Mouse (Mus musculus) C2C12 (cell line): ENCODE results near the gene Calb2. TPM values are rescaled to one million over a fixed set of nuclear protein-coding genes. Genes with fewer than 3 reads are reported as not detected.

Source experiments
- H3K27me3 ChIP-seq: one replicate; pipeline ENCODE4 v1.6.1; 2011; ENCODE audit not compliant: control insufficient read depth, insufficient read depth, insufficient read length
- H3K36me3 ChIP-seq: one replicate; pipeline ENCODE4 v1.6.1; 2011; ENCODE audit not compliant: control insufficient read depth, insufficient read depth
- H3K4me3 ChIP-seq: one replicate; pipeline ENCODE4 v1.5.1; 2011; ENCODE audit warnings: mild to moderate bottlenecking, control low read depth; ENCODE audit not compliant: poor library complexity, insufficient read depth, severe bottlenecking
- H3K79me2 ChIP-seq: one replicate; pipeline ENCODE4 v1.6.1; 2011; ENCODE audit not compliant: control insufficient read depth, insufficient read depth
- H3K79me3 ChIP-seq: one replicate; pipeline ENCODE4 v1.6.1; 2011; ENCODE audit warnings: low read depth, control low read depth
- H3ac ChIP-seq: one replicate; pipeline ENCODE3; 2011; ENCODE audit warnings: low read depth; ENCODE audit not compliant: control insufficient read depth, insufficient read length
- CEBPB ChIP-seq: IDR thresholded peaks from one replicate; pipeline ENCODE4 v1.6.1; 2011; ENCODE audit warnings: low read depth, mild to moderate bottlenecking, control low read depth, moderate library complexity
- CTCF ChIP-seq: IDR thresholded peaks from one replicate; pipeline ENCODE4 v1.5.1; 2011; ENCODE audit not compliant: control insufficient read depth, insufficient read depth, insufficient read length
- FOSL1 ChIP-seq: IDR thresholded peaks from one replicate; pipeline ENCODE4 v1.8.0; 2011; ENCODE audit warnings: mild to moderate bottlenecking, low read length; ENCODE audit not compliant: poor library complexity, insufficient read depth, severe bottlenecking
- MAX ChIP-seq: IDR thresholded peaks from one replicate; pipeline ENCODE4 v1.6.1; 2011; ENCODE audit warnings: mild to moderate bottlenecking, control low read depth
- MYOD1 ChIP-seq: IDR thresholded peaks from one replicate; pipeline ENCODE4 v1.6.1; 2011; ENCODE audit warnings: low read depth; ENCODE audit not compliant: control insufficient read depth, insufficient read length
- MYOG ChIP-seq: IDR thresholded peaks from one replicate; pipeline ENCODE4 v1.6.1; 2011; ENCODE audit not compliant: control insufficient read depth, insufficient read length; ENCODE audit errors: extremely low read depth
- USF1 ChIP-seq: IDR thresholded peaks from one replicate; pipeline ENCODE4 v1.6.1; 2011; ENCODE audit warnings: low read depth, mild to moderate bottlenecking, control low read depth, moderate library complexity
- polyA plus RNA-seq: library from polyadenylated mRNA; unstranded; fragments of >200 nt; fragmentation: generic; extraction: Trizol; gene quantifications from one replicate; pipeline ENCODE4 v1.2.1, GENCODE M21; 2012; ENCODE audit warnings: missing spikeins

The Calb2 gene
- polyA plus RNA-seq, 1 experiment: not detected

- Histone ChIP-seq H3K36me3 (no peaks in the 10 kb centered on the region), H3K4me3 (no peak overlapping the region), H3K27me3 (no peaks in the 10 kb centered on the region), H3K79me3 (no peaks in the 10 kb centered on the region), H3ac (no peak overlapping the region), H3K79me2 (no peaks in the 10 kb centered on the region)
- TF ChIP-seq USF1 (no peak), MAX (no peak), MYOD1 (no peak), CEBPB (no peak)
Measured at GRCm38 (mm10) chr8:110101676-110102075, 66.3 kb downstream of the Calb2 start.

- Histone ChIP-seq H3K36me3 (no peaks in the 10 kb centered on the region), H3ac (no peak within 1 kb of the TSS), H3K4me3 (no peak within 1 kb of the TSS), H3K27me3 (no peaks in the 10 kb centered on the region), H3K79me2 (no peaks in the 10 kb centered on the region), H3K79me3 (no peaks in the 10 kb centered on the region)
- TF ChIP-seq MYOG (no peak), CEBPB (no peak), CTCF (no peak), USF1 (no peak), MYOD1 (no peak)
Measured at GRCm38 (mm10) chr8:110100907-110101306, 67.1 kb downstream of the Calb2 start, which contains the start of gene Gm21964. Gene Gm21964, plus strand, starts transcription at chr8:110101207.

GRCm38 (mm10) chr8:110091869-110092268 is 76.1 kb downstream of the Calb2 start:
- peaks cover 4% of the 10 kb centered on the region for H3K27me3 ChIP-seq
- no peak overlapping the region for H3K4me3 ChIP-seq
- TF ChIP-seq CTCF: no peak
- no peak for TF ChIP-seq FOSL1
- TF ChIP-seq MYOD1: no peak
- TF ChIP-seq USF1: no peak
- no peak for TF ChIP-seq MAX
- no peak for TF ChIP-seq MYOG
- TF ChIP-seq CEBPB: no peak
- H3ac ChIP-seq: no peak overlapping the region
- H3K36me3 ChIP-seq: no peaks in the 10 kb centered on the region
- H3K79me2 ChIP-seq: no peaks in the 10 kb centered on the region
- H3K79me3 ChIP-seq: no peaks in the 10 kb centered on the region

Other genes starting within 250 kb of the Calb2 start
- gene Marveld3, start 206.0 kb downstream of the Calb2 start, polyA plus RNA-seq: not detected
- gene Tat, start 177.8 kb downstream of the Calb2 start, polyA plus RNA-seq: not detected
- gene Chst4, start 128.5 kb downstream of the Calb2 start, polyA plus RNA-seq: not detected
- gene Zfp612, start 88.5 kb downstream of the Calb2 start, polyA plus RNA-seq: not detected
- not detected for gene Gm21964, start 67.0 kb downstream of the Calb2 start, polyA plus RNA-seq
- gene Gm17720, start 65.5 kb downstream of the Calb2 start, polyA plus RNA-seq: not detected
- 4.6 TPM for gene Cmtr2, start 47.5 kb upstream of the Calb2 start, polyA plus RNA-seq
- gene Hydin, start 98.8 kb upstream of the Calb2 start, polyA plus RNA-seq: 0.01 TPM